Comparison of ENCODE assay signal across 9 mouse cellular contexts in genomic region chr1:132377055-132377365, GRCm38 (mm10). TPM values are rescaled to one million over a fixed set of nuclear protein-coding genes. Genes with fewer than 3 reads are reported as not detected.
DNase-seq lines count a peak whose midpoint lies in the region; ATAC-seq lines count a peak whose summit lies in the region.
"Had no signal": no experiment of that assay in that cellular context is flagged by ENCODE, and none has a peak within 500 bp of the region (broad histone marks: within the 10 kb centered on the region; RNA-seq: fewer than 3 reads in every experiment).

No protein-coding gene starts in this region.

- peaks cover 100% of the 10 kb centered on the region for H3K36me3 ChIP-seq in erythroblast, embryonic 14.5 days (ENCODE audit: control insufficient read depth)
- H3K36me3 ChIP-seq in limb, embryonic 12.5 days: peaks cover 62% of the 10 kb centered on the region
- H3K36me3 ChIP-seq in limb, embryonic 10.5 days: peaks cover 82% of the 10 kb centered on the region
- peaks cover 21% of the 10 kb centered on the region for H3K36me3 ChIP-seq in neural tube, embryonic 15.5 days

- H3K27ac ChIP-seq in limb, embryonic 12.5 days: 0 out of 2 replicates have a peak overlapping the region, but pooled peaks have one; percentile 51
- H3K27ac ChIP-seq in limb, embryonic 10.5 days: no peak overlapping the region
- peak overlapping the region; percentile 51 for H3K27ac ChIP-seq in neural tube, embryonic 15.5 days (replicated peaks)

- no peak overlapping the region for H3K4me2 ChIP-seq in limb, embryonic 12.5 days
- no peak overlapping the region for H3K4me2 ChIP-seq in neural tube, embryonic 15.5 days

- H3K27me3 ChIP-seq in erythroblast, embryonic 14.5 days (ENCODE audit: control insufficient read depth): no peaks in the 10 kb centered on the region
- H3K27me3 ChIP-seq in limb, embryonic 12.5 days: no peaks in the 10 kb centered on the region
- H3K27me3 ChIP-seq in limb, embryonic 10.5 days (ENCODE audit: low read depth, poor library complexity, severe bottlenecking): no peaks in the 10 kb centered on the region
- H3K27me3 ChIP-seq in neural tube, embryonic 15.5 days (replicated peaks): no peaks in the 10 kb centered on the region

- no peak overlapping the region for H3K9ac ChIP-seq in limb, embryonic 12.5 days (replicated peaks)
- H3K9ac ChIP-seq in neural tube, embryonic 15.5 days (replicated peaks): no peak overlapping the region

- WGBS in limb, embryonic 12.5 days: 57% methylated on average over 7 of the region's 7 CpGs
- WGBS in limb, embryonic 10.5 days: 64% methylated on average over 7 of the region's 7 CpGs
- 67% methylated on average over 7 of the region's 7 CpGs for WGBS in neural tube, embryonic 15.5 days

- no peak for DNase-seq in limb, embryonic 10.5 days (ENCODE audit: low spot score)
- peak; percentile 8 for DNase-seq in liver
- no peak for DNase-seq in testis, postnatal 14 days (ENCODE audit: low spot score)
- no peak for DNase-seq in layer of hippocampus, postnatal 36 days
- DNase-seq: cerebellum, postnatal 10 days had no signal

- peaks cover 100% of the 10 kb centered on the region for H3K4me1 ChIP-seq in erythroblast, embryonic 14.5 days (ENCODE audit: control insufficient read depth)
- H3K4me1 ChIP-seq in limb, embryonic 12.5 days (replicated peaks): peaks cover 38% of the 10 kb centered on the region
- peaks cover 39% of the 10 kb centered on the region for H3K4me1 ChIP-seq in limb, embryonic 10.5 days
- H3K4me1 ChIP-seq in neural tube, embryonic 15.5 days: peaks cover 54% of the 10 kb centered on the region

- ATAC-seq in erythroblast, adult 5-6 weeks (replicated peaks; ENCODE audit: low FRiP score, poor library complexity, severe bottlenecking): no peak
- ATAC-seq in limb, embryonic 12.5 days (ENCODE audit: insufficient number of reproducible peaks, insufficient read depth, low FRiP score, low TSS enrichment, low read depth): no peak
- ATAC-seq in neural tube, embryonic 15.5 days (ENCODE audit: low FRiP score): no peak

- H3K4me3 ChIP-seq in erythroblast, embryonic 14.5 days (replicated peaks): peak overlapping the region; percentile 60
- no peak overlapping the region for H3K4me3 ChIP-seq in limb, embryonic 12.5 days (replicated peaks)
- H3K4me3 ChIP-seq in limb, embryonic 10.5 days: no peak overlapping the region
- no peak overlapping the region for H3K4me3 ChIP-seq in neural tube, embryonic 15.5 days (replicated peaks)

- no peaks in the 10 kb centered on the region for H3K9me3 ChIP-seq in erythroblast, embryonic 14.5 days (ENCODE audit: control insufficient read depth, low read length)
- no peaks in the 10 kb centered on the region for H3K9me3 ChIP-seq in limb, embryonic 12.5 days
- no peaks in the 10 kb centered on the region for H3K9me3 ChIP-seq in limb, embryonic 10.5 days (replicated peaks)
- no peaks in the 10 kb centered on the region for H3K9me3 ChIP-seq in neural tube, embryonic 15.5 days (replicated peaks)

RNA-seq across cellular contexts. Expression of gene Tmcc2, which starts 14.1 kb away (rescaled TPM):
- 409 and 495 TPM in 2 replicates for polyA plus RNA-seq in erythroblast, embryonic 14.5 days (2012)
- total RNA-seq in erythroblast, adult 5-6 weeks (2015; ENCODE audit: low replicate concordance): 2,859 and 3,164 TPM in 2 replicates
- 5,593 and 6,096 TPM in 2 replicates for total RNA-seq in erythroblast, adult 5-6 weeks (2017; ENCODE audit: low replicate concordance)
- polyA plus RNA-seq in limb, embryonic 12.5 days (2016; fragmentation: Nextera tagmentation; extraction: Ambion mirVana): 17.7 and 19.0 TPM in 2 replicates
- 7.6 and 8.0 TPM in 2 replicates for polyA plus RNA-seq in limb, embryonic 10.5 days (2016; fragmentation: Nextera tagmentation; extraction: Ambion mirVana)
- polyA plus RNA-seq in neural tube, embryonic 15.5 days (2015; fragmentation: Nextera tagmentation; extraction: Ambion mirVana): 28.5 and 33.2 TPM in 2 replicates
- 100 to 1,000 TPM; 240 to 247 TPM for total RNA-seq in layer of hippocampus, postnatal 36 days (2021)

RNA-seq across cellular contexts. Expression of gene Dstyk, which starts 40.3 kb away (rescaled TPM):
- polyA plus RNA-seq in erythroblast, embryonic 14.5 days (2012): 0.07 and 0.09 TPM in 2 replicates
- 36.8 and 37.3 TPM in 2 replicates for total RNA-seq in erythroblast, adult 5-6 weeks (2015; ENCODE audit: low replicate concordance)
- 46.4 and 59.1 TPM in 2 replicates for total RNA-seq in erythroblast, adult 5-6 weeks (2017; ENCODE audit: low replicate concordance)
- 21.2 and 21.3 TPM in 2 replicates for polyA plus RNA-seq in limb, embryonic 12.5 days (2016; fragmentation: Nextera tagmentation; extraction: Ambion mirVana)
- polyA plus RNA-seq in limb, embryonic 10.5 days (2016; fragmentation: Nextera tagmentation; extraction: Ambion mirVana): 13.3 and 15.9 TPM in 2 replicates
- 8.4 and 9.2 TPM in 2 replicates for polyA plus RNA-seq in neural tube, embryonic 15.5 days (2015; fragmentation: Nextera tagmentation; extraction: Ambion mirVana)
- total RNA-seq in layer of hippocampus, postnatal 36 days (2021): 10 to 100 TPM; 53.1 to 54.0 TPM

Comparison
In these comparisons a context has a peak if more than half of its experiments do, and no peak if none do; other contexts are left out.
1. RNA of gene Tmcc2, which starts 14.1 kb away (polyA plus RNA-seq): 409 to 495 TPM in erythroblast, embryonic 14.5 days; 28.5 to 33.2 TPM in neural tube, embryonic 15.5 days, 17.7 to 19.0 TPM in limb, embryonic 12.5 days and 7.6 to 8.0 TPM in limb, embryonic 10.5 days; every median in the first group is over 10 times any median in the second.